Mouse (Mus musculus): ENCODE data around the gene Rcan2. TPM values are rescaled to one million over a fixed set of nuclear protein-coding genes. Genes with fewer than 3 reads are reported as not detected.

Rcan2 gene
- 1.7 and 2.4 TPM in 2 replicates for polyA plus RNA-seq (2015; fragmentation: Nextera tagmentation; extraction: Ambion mirVana)

DNA sequence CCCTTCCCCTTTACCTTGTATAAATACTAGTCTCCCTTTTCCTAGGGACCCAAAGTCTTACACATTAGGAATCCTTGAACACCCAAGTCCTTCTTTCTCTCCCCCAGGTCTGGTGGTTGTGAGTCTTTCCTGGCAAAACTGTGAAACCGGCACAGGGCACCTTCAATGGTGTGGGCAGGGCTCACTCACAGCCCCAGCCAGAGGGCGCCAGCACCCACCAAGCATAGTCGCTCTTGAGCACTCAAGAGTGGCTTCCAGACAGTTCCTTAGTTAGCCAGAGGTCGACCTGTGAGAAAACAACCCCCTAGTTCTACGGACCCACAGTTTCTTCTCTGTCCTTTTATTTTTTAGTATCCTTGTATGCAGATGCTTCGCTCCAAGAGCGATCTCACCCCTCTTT, at the start of gene Rcan2:
TSS of gene Rcan2 (plus strand) at position 275 of the 400 bp plus-strand sequence.

GRCm38 (mm10) chr17:44078631-44079350, 277.6 kb downstream of the Rcan2 start, which contains the start of gene Enpp5:
Gene Enpp5, plus strand, starts transcription at chr17:44078813.

Other genes starting within 250 kb of the Rcan2 start
- 41.6 and 48.2 TPM in 2 replicates for gene Pla2g7, start 233.3 kb upstream of the Rcan2 start, polyA plus RNA-seq (2015; fragmentation: Nextera tagmentation; extraction: Ambion mirVana)
- not detected in 2 replicates for gene Tdrd6, start 171.1 kb upstream of the Rcan2 start, polyA plus RNA-seq (2015; fragmentation: Nextera tagmentation; extraction: Ambion mirVana)
- gene Slc25a27, start 134.1 kb upstream of the Rcan2 start, polyA plus RNA-seq (2015; fragmentation: Nextera tagmentation; extraction: Ambion mirVana), result 4.5 and 6.9 TPM in 2 replicates
- gene Cyp39a1, start 133.9 kb upstream of the Rcan2 start, polyA plus RNA-seq (2015; fragmentation: Nextera tagmentation; extraction: Ambion mirVana), result 3.9 and 5.2 TPM in 2 replicates